Mouse (Mus musculus): ENCODE data around the gene Tmem245. TPM values are rescaled to one million over a fixed set of nuclear protein-coding genes. Genes with fewer than 3 reads are reported as not detected.
"Not testable (repeated sequence)": the region's sequence is repeated elsewhere in the genome, so short reads cannot be mapped to it uniquely, and the experiment has no call there.

Tmem245 gene
- polyA plus RNA-seq, 1 experiment from 2014 or later: 11.8 TPM

- H3K4me1 ChIP-seq (ENCODE audit: control insufficient read depth, insufficient read depth, low read length): no peaks in the 10 kb centered on the region
- 68% methylated on average over 3 of the region's 3 CpGs for WGBS
- no peak overlapping the region for H3K9ac ChIP-seq (replicated peaks; ENCODE audit: low read depth, low read length)
- no peak overlapping the region for H3K27ac ChIP-seq (ENCODE audit: low read length)
- no peaks in the 10 kb centered on the region for H3K9me3 ChIP-seq (ENCODE audit: control insufficient read depth, low read depth, low read length)
- H3K27me3 ChIP-seq (ENCODE audit: control insufficient read depth, insufficient read depth, low read length): no peaks in the 10 kb centered on the region
- ATAC-seq (ENCODE audit: insufficient number of reproducible peaks, insufficient read depth, low FRiP score, low read depth): no peak
- no peak overlapping the region for H3K4me3 ChIP-seq (ENCODE audit: low read depth, low read length)
- no peak overlapping the region for H3K4me2 ChIP-seq (replicated peaks; ENCODE audit: low read depth, low read length)
- H3K36me3 ChIP-seq (ENCODE audit: control insufficient read depth, insufficient read depth, low read length): peaks cover 25% of the 10 kb centered on the region
These were observed 49.7 kb downstream of the Tmem245 start for GRCm38 (mm10) chr4:56897511-56897910.

DNA sequence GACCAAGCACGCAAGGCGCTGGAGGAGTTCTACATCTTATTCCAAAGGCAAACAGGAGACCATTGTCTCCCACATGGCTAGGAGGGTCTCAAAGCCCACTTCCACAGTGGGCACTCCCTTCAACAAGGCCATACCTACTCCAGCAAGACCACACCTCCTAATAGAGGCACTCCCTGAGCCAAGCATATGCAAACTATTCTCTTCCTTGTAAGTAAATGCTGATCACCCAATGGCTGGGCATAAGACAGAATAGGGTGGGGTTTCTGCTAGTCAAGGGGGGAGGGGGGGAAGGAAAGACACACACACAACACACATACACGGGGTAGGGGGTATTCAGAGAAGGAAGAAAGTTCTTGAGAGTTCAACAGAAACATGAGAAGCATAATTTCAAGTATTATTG is 53.0 kb downstream of the Tmem245 start:
- no peak for ATAC-seq (ENCODE audit: insufficient number of reproducible peaks, insufficient read depth, low FRiP score, low read depth)
- Histone ChIP-seq H3K4me2 (replicated peaks; ENCODE audit: low read depth, low read length) (no peak overlapping the region), H3K4me1 (ENCODE audit: control insufficient read depth, insufficient read depth, low read length) (no peaks in the 10 kb centered on the region), H3K4me3 (ENCODE audit: low read depth, low read length) (no peak overlapping the region), H3K36me3 (ENCODE audit: control insufficient read depth, insufficient read depth, low read length) (peaks cover 21% of the 10 kb centered on the region), H3K9ac (replicated peaks; ENCODE audit: low read depth, low read length) (no peak overlapping the region), H3K9me3 (ENCODE audit: control insufficient read depth, low read depth, low read length) (no peaks in the 10 kb centered on the region), H3K27ac (ENCODE audit: low read length) (no peak overlapping the region), H3K27me3 (ENCODE audit: control insufficient read depth, insufficient read depth, low read length) (no peaks in the 10 kb centered on the region)
- 98% methylated on average over 3 of the region's 3 CpGs for WGBS

- no peaks in the 10 kb centered on the region for H3K4me1 ChIP-seq (ENCODE audit: control insufficient read depth, insufficient read depth, low read length)
- no peak for ATAC-seq (ENCODE audit: insufficient number of reproducible peaks, insufficient read depth, low FRiP score, low read depth)
These were observed 54.6 kb downstream of the Tmem245 start for GRCm38 (mm10) chr4:56892501-56893115.

DNA sequence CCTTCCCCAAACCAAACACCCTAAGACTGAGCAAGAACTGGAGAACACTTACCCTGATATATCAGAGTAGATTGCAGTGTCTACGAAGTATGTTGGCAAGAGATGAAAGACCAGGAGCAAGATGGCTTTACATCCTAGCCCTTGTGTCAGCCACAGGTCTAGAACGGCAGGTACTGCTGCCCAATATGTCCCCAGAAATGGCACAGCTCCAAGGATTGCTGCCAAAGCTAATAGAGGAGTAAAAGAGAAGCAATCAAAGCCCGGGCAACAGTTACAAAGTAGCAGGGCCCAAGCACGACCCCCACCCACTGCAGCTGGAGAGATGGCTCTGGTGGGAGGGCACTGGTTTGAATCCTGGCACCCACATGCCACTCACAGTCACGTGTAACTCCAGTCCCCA is 58.8 kb downstream of the Tmem245 start:
- ATAC-seq (ENCODE audit: insufficient number of reproducible peaks, insufficient read depth, low FRiP score, low read depth): no peak
- peaks cover 31% of the 10 kb centered on the region for H3K36me3 ChIP-seq (ENCODE audit: control insufficient read depth, insufficient read depth, low read length)

More at GRCm38 (mm10) chr4:56892501-56893115, 54.6 kb downstream of the Tmem245 start:
- Histone ChIP-seq H3K9me3 (ENCODE audit: control insufficient read depth, low read depth, low read length) (no peaks in the 10 kb centered on the region), H3K9ac (replicated peaks; ENCODE audit: low read depth, low read length) (no peak overlapping the region), H3K27me3 (ENCODE audit: control insufficient read depth, insufficient read depth, low read length) (no peaks in the 10 kb centered on the region), H3K4me3 (ENCODE audit: low read depth, low read length) (no peak overlapping the region), H3K4me2 (replicated peaks; ENCODE audit: low read depth, low read length) (no peak overlapping the region), H3K27ac (ENCODE audit: low read length) (no peak overlapping the region), H3K36me3 (ENCODE audit: control insufficient read depth, insufficient read depth, low read length) (peaks cover 27% of the 10 kb centered on the region)
- WGBS: 91% methylated on average over 6 of the region's 6 CpGs

GRCm38 (mm10) chr4:56886286-56886979 is 60.8 kb downstream of the Tmem245 start:
- H3K4me2 ChIP-seq (replicated peaks; ENCODE audit: low read depth, low read length): no peak overlapping the region
- H3K36me3 ChIP-seq (ENCODE audit: control insufficient read depth, insufficient read depth, low read length): peaks cover 36% of the 10 kb centered on the region
- WGBS: 88% methylated on average over 6 of the region's 6 CpGs
- no peak overlapping the region for H3K9ac ChIP-seq (replicated peaks; ENCODE audit: low read depth, low read length)
- no peaks in the 10 kb centered on the region for H3K27me3 ChIP-seq (ENCODE audit: control insufficient read depth, insufficient read depth, low read length)
- no peak overlapping the region for H3K27ac ChIP-seq (ENCODE audit: low read length)
- no peak overlapping the region for H3K4me3 ChIP-seq (ENCODE audit: low read depth, low read length)
- H3K4me1 ChIP-seq (ENCODE audit: control insufficient read depth, insufficient read depth, low read length): no peaks in the 10 kb centered on the region
- no peaks in the 10 kb centered on the region for H3K9me3 ChIP-seq (ENCODE audit: control insufficient read depth, low read depth, low read length)
- no peak for ATAC-seq (ENCODE audit: insufficient number of reproducible peaks, insufficient read depth, low FRiP score, low read depth)

More for the DNA sequence above, 58.8 kb downstream of the Tmem245 start:
- Histone ChIP-seq H3K9ac (replicated peaks; ENCODE audit: low read depth, low read length) (no peak overlapping the region), H3K27ac (ENCODE audit: low read length) (no peak overlapping the region), H3K4me3 (ENCODE audit: low read depth, low read length) (no peak overlapping the region), H3K9me3 (ENCODE audit: control insufficient read depth, low read depth, low read length) (no peaks in the 10 kb centered on the region), H3K4me1 (ENCODE audit: control insufficient read depth, insufficient read depth, low read length) (no peaks in the 10 kb centered on the region), H3K4me2 (replicated peaks; ENCODE audit: low read depth, low read length) (no peak overlapping the region), H3K27me3 (ENCODE audit: control insufficient read depth, insufficient read depth, low read length) (no peaks in the 10 kb centered on the region)
- WGBS: 85% methylated on average over 5 of the region's 5 CpGs

DNA sequence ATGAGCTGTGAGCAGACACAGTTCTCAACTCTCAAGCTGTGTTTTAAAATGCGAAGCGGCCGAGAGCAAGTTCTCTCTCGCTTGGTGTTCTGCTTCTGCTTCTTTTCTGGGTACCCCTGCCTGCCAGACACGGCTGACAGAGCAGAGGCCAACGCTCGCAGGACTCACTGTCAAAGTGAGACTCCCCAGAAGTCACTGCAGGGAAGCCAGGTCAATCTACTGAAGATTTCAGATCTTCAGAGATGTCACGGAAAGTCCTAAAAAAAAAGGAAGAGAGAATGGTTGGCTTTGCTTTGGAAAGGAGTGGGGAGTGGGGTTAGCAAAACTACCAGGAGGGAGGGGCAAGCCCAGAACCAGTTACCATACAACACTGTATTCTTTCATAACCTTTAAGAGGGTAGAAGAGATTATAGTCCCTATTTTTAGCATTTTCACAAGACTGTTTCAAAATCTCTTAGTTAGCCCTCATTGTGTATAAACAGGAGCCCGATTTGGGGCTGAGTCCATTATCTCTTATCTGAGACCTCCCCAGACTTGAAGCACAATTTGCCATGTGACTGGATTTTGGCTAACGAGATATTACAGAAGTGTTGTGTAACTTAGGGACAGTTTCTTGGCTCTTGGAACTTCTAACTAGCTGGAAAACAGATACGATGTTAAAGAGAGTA is 67.1 kb downstream of the Tmem245 start:
- Histone ChIP-seq H3K4me1 (ENCODE audit: control insufficient read depth, insufficient read depth, low read length) (no peaks in the 10 kb centered on the region), H3K36me3 (ENCODE audit: control insufficient read depth, insufficient read depth, low read length) (peaks cover 32% of the 10 kb centered on the region), H3K27me3 (ENCODE audit: control insufficient read depth, insufficient read depth, low read length) (no peaks in the 10 kb centered on the region), H3K9ac (replicated peaks; ENCODE audit: low read depth, low read length) (no peak overlapping the region), H3K4me2 (replicated peaks; ENCODE audit: low read depth, low read length) (no peak overlapping the region), H3K4me3 (ENCODE audit: low read depth, low read length) (no peak overlapping the region), H3K9me3 (ENCODE audit: control insufficient read depth, low read depth, low read length) (no peaks in the 10 kb centered on the region), H3K27ac (ENCODE audit: low read length) (no peak overlapping the region)
- 76% methylated on average over 11 of the region's 11 CpGs for WGBS
- ATAC-seq (ENCODE audit: insufficient number of reproducible peaks, insufficient read depth, low FRiP score, low read depth): no peak

DNA sequence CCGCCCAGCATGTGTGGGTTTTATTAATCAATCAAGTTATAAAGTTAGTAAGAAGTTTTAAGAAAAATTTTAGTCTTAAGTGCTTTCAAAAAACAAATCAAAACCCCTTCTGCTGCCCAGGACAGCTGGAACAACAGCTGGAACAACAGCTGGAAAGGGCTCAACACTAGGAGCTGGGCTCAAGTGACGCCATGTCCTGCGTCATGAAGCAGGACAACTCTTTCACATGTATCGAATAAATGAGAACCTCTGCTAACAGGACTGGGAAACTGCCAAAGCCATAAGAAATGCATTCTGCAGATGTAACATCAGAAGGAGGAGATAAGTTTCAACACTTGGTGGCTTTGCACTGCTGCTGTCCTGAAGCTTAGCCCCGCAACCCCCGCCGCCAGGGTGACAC is 68.3 kb downstream of the Tmem245 start:
- 90% methylated on average over 7 of the region's 7 CpGs for WGBS
- Histone ChIP-seq H3K27ac (ENCODE audit: low read length) (no peak overlapping the region), H3K4me1 (ENCODE audit: control insufficient read depth, insufficient read depth, low read length) (no peaks in the 10 kb centered on the region), H3K4me3 (ENCODE audit: low read depth, low read length) (no peak overlapping the region), H3K9ac (replicated peaks; ENCODE audit: low read depth, low read length) (no peak overlapping the region), H3K4me2 (replicated peaks; ENCODE audit: low read depth, low read length) (no peak overlapping the region), H3K36me3 (ENCODE audit: control insufficient read depth, insufficient read depth, low read length) (peaks cover 29% of the 10 kb centered on the region), H3K27me3 (ENCODE audit: control insufficient read depth, insufficient read depth, low read length) (no peaks in the 10 kb centered on the region), H3K9me3 (ENCODE audit: control insufficient read depth, low read depth, low read length) (no peaks in the 10 kb centered on the region)
- ATAC-seq (ENCODE audit: insufficient number of reproducible peaks, insufficient read depth, low FRiP score, low read depth): no peak

GRCm38 (mm10) chr4:56870541-56870940 is 76.7 kb downstream of the Tmem245 start:
- H3K9me3 ChIP-seq (ENCODE audit: control insufficient read depth, low read depth, low read length); H3K4me2 ChIP-seq (replicated peaks; ENCODE audit: low read depth, low read length); H3K9ac ChIP-seq (replicated peaks; ENCODE audit: low read depth, low read length); H3K4me1 ChIP-seq (ENCODE audit: control insufficient read depth, insufficient read depth, low read length); H3K36me3 ChIP-seq (ENCODE audit: control insufficient read depth, insufficient read depth, low read length); ATAC-seq (ENCODE audit: insufficient number of reproducible peaks, insufficient read depth, low FRiP score, low read depth); H3K4me3 ChIP-seq (ENCODE audit: low read depth, low read length); H3K27me3 ChIP-seq (ENCODE audit: control insufficient read depth, insufficient read depth, low read length); H3K27ac ChIP-seq (ENCODE audit: low read length): not testable (repeated sequence)
- 96% methylated on average over 11 of the region's 11 CpGs for WGBS

Data from stomach, embryonic 14.5 days (tissue).